Mouse (Mus musculus): ENCODE measurements around the gene Calr4. TPM values are rescaled to one million over a fixed set of nuclear protein-coding genes. Genes with fewer than 3 reads are reported as not detected.

Gene Calr4
- 0.12 and 0.36 TPM in 2 replicates for polyA plus RNA-seq (2015; fragmentation: Nextera tagmentation; extraction: Ambion mirVana)

DNA sequence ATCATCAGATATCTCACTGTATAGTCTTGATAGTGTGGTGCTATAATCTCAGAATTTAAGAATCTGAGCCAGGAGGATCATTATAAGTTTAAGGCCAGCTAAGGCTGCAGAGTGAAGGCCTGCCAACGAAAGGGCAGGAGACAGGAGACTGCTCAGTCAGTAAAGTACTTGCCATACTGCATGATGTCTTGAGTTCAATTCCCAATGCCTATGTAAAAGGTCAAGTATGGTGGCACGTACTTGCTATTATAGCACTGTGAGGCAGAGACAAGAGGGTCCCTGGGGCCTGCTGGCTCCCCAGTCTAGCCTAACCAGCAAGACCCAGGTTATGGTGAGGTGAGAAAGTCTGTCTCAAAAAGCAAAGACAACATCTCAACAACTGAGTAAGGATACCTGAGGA is at the start of gene Calr4:
Gene Calr4 (plus strand): TSS at position 301 of the 400 bp plus-strand sequence.
- TF ChIP-seq CTCF (IDR thresholded peaks at IDR 0.05; ENCODE audit: low read depth), result no peak
- Histone ChIP-seq H3K9me3 (replicated peaks; ENCODE audit: low read length) (no peaks in the 10 kb centered on the region), H3K36me3 (ENCODE audit: insufficient read depth, low read length) (no peaks in the 10 kb centered on the region), H3K4me3 (replicated peaks; ENCODE audit: low read depth, low read length) (no peak within 1 kb of the TSS), H3K27me3 (ENCODE audit: insufficient read depth, low read length) (no peaks in the 10 kb centered on the region), H3K4me1 (replicated peaks; ENCODE audit: insufficient read depth, low read length) (no peaks in the 10 kb centered on the region), H3K4me2 (ENCODE audit: low read length) (no peak within 1 kb of the TSS), H3K9ac (ENCODE audit: low read depth, low read length) (no peak within 1 kb of the TSS), H3K27ac (no peak within 1 kb of the TSS)
- 82% methylated on average over 2 of the region's 2 CpGs for WGBS
- ATAC-seq (replicated peaks; ENCODE audit: low FRiP score, low read depth) (no peak), DNase-seq (ENCODE audit: low spot score) (no peak)

GRCm38 (mm10) chr4:109185616-109186405 is 48.5 kb upstream of the Calr4 start:
- Histone ChIP-seq H3K27ac (no peak overlapping the region), H3K4me3 (replicated peaks; ENCODE audit: low read depth, low read length) (no peak overlapping the region), H3K4me1 (replicated peaks; ENCODE audit: insufficient read depth, low read length) (no peaks in the 10 kb centered on the region), H3K27me3 (ENCODE audit: insufficient read depth, low read length) (no peaks in the 10 kb centered on the region), H3K36me3 (ENCODE audit: insufficient read depth, low read length) (no peaks in the 10 kb centered on the region), H3K9me3 (replicated peaks; ENCODE audit: low read length) (no peaks in the 10 kb centered on the region), H3K4me2 (ENCODE audit: low read length) (no peak overlapping the region), H3K9ac (ENCODE audit: low read depth, low read length) (no peak overlapping the region)
- ATAC-seq (replicated peaks; ENCODE audit: low FRiP score, low read depth), result no peak
- 77% methylated on average over 8 of the region's 8 CpGs for WGBS
- no peak for TF ChIP-seq CTCF (IDR thresholded peaks at IDR 0.05; ENCODE audit: low read depth)
- DNase-seq (ENCODE audit: low spot score), result peak; percentile 36

DNA sequence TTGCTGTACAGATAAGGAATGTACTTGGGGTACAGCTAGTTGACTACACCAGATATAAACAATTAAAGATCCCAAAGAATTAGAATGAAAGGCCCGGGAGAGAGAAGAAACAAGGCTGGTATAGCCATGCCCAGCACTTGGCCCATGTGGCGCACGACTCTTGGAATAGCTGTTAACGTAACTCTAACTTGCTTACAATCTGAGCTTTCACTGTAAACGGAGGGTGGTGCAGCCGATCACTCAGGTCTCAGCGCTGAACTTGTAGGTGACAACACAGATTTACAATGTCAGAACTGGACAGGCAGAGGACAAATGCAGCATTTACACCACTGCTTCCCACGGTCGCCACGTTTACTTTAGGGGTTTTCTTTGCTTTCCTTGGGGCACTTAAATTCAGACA is 42.7 kb upstream of the Calr4 start:
- Histone ChIP-seq H3K4me2 (ENCODE audit: low read length) (no peak overlapping the region), H3K9ac (ENCODE audit: low read depth, low read length) (no peak overlapping the region), H3K4me1 (replicated peaks; ENCODE audit: insufficient read depth, low read length) (0 out of 2 replicates have a peak, but pooled peaks cover 3% of the 10 kb centered on the region), H3K27me3 (ENCODE audit: insufficient read depth, low read length) (no peaks in the 10 kb centered on the region), H3K27ac (no peak overlapping the region), H3K36me3 (ENCODE audit: insufficient read depth, low read length) (no peaks in the 10 kb centered on the region), H3K9me3 (replicated peaks; ENCODE audit: low read length) (no peaks in the 10 kb centered on the region), H3K4me3 (replicated peaks; ENCODE audit: low read depth, low read length) (no peak overlapping the region)
- no peak for TF ChIP-seq CTCF (IDR thresholded peaks at IDR 0.05; ENCODE audit: low read depth)
- DNase-seq (ENCODE audit: low spot score), result no peak
- ATAC-seq (replicated peaks; ENCODE audit: low FRiP score, low read depth), result no peak
- WGBS, result 49% methylated on average over 10 of the region's 10 CpGs

GRCm38 (mm10) chr4:109193886-109194285 is 40.4 kb upstream of the Calr4 start:
- no peak for TF ChIP-seq CTCF (IDR thresholded peaks at IDR 0.05; ENCODE audit: low read depth)
- Histone ChIP-seq H3K9ac (ENCODE audit: low read depth, low read length) (no peak overlapping the region), H3K9me3 (replicated peaks; ENCODE audit: low read length) (no peaks in the 10 kb centered on the region), H3K4me1 (replicated peaks; ENCODE audit: insufficient read depth, low read length) (0 out of 2 replicates have a peak, but pooled peaks cover 3% of the 10 kb centered on the region), H3K27ac (no peak overlapping the region), H3K4me2 (ENCODE audit: low read length) (no peak overlapping the region), H3K4me3 (replicated peaks; ENCODE audit: low read depth, low read length) (no peak overlapping the region), H3K36me3 (ENCODE audit: insufficient read depth, low read length) (no peaks in the 10 kb centered on the region), H3K27me3 (ENCODE audit: insufficient read depth, low read length) (no peaks in the 10 kb centered on the region)
- WGBS, result 79% methylated on average over 5 of the region's 5 CpGs
- ATAC-seq (replicated peaks; ENCODE audit: low FRiP score, low read depth) (no peak), DNase-seq (ENCODE audit: low spot score) (no peak)

GRCm38 (mm10) chr4:109195900-109196629 is 38.2 kb upstream of the Calr4 start:
- Histone ChIP-seq H3K27me3 (ENCODE audit: insufficient read depth, low read length) (no peaks in the 10 kb centered on the region), H3K4me2 (ENCODE audit: low read length) (no peak overlapping the region), H3K9me3 (replicated peaks; ENCODE audit: low read length) (no peaks in the 10 kb centered on the region), H3K27ac (no peak overlapping the region; the same call in 1 of the 2 replicates), H3K36me3 (ENCODE audit: insufficient read depth, low read length) (no peaks in the 10 kb centered on the region), H3K4me3 (replicated peaks; ENCODE audit: low read depth, low read length) (no peak overlapping the region), H3K9ac (ENCODE audit: low read depth, low read length) (no peak overlapping the region), H3K4me1 (replicated peaks; ENCODE audit: insufficient read depth, low read length) (0 out of 2 replicates have a peak, but pooled peaks cover 6% of the 10 kb centered on the region)
- no peak for TF ChIP-seq CTCF (IDR thresholded peaks at IDR 0.05; ENCODE audit: low read depth)
- DNase-seq (ENCODE audit: low spot score), result no peak
- no peak for ATAC-seq (replicated peaks; ENCODE audit: low FRiP score, low read depth)
- 80% methylated on average over 7 of the region's 7 CpGs for WGBS

GRCm38 (mm10) chr4:109199069-109199468 is 35.2 kb upstream of the Calr4 start:
- 97% methylated on average over 4 of the region's 4 CpGs for WGBS
- H3K4me2 ChIP-seq (ENCODE audit: low read length), result no peak overlapping the region
- H3K9me3 ChIP-seq (replicated peaks; ENCODE audit: low read length), result no peaks in the 10 kb centered on the region
- no peak for ATAC-seq (replicated peaks; ENCODE audit: low FRiP score, low read depth)
- no peaks in the 10 kb centered on the region for H3K36me3 ChIP-seq (ENCODE audit: insufficient read depth, low read length)
- no peak overlapping the region for H3K9ac ChIP-seq (ENCODE audit: low read depth, low read length)
- no peaks in the 10 kb centered on the region for H3K27me3 ChIP-seq (ENCODE audit: insufficient read depth, low read length)
- H3K4me3 ChIP-seq (replicated peaks; ENCODE audit: low read depth, low read length), result no peak overlapping the region
- H3K27ac ChIP-seq, result no peak overlapping the region
- TF ChIP-seq CTCF (IDR thresholded peaks at IDR 0.05; ENCODE audit: low read depth), result no peak
- H3K4me1 ChIP-seq (replicated peaks; ENCODE audit: insufficient read depth, low read length), result 0 out of 2 replicates have a peak, but pooled peaks cover 6% of the 10 kb centered on the region
- DNase-seq (ENCODE audit: low spot score), result no peak

Data from kidney, postnatal 0 days (tissue).